Mouse (Mus musculus) E14TG2a.4 (cell line): ENCODE results near the gene Mpp4.

Source experiments
- CTCF ChIP-seq: conservative IDR thresholded peaks from 2 replicates; pipeline ENCODE4 v1.5.1; 2014; ENCODE audit warnings: low read length
- NANOG ChIP-seq: IDR thresholded peaks from 2 replicates; pipeline ENCODE4 v1.6.1; 2014; ENCODE audit warnings: borderline replicate concordance, low read length, mixed read lengths
- POU5F1 ChIP-seq: IDR thresholded peaks from 2 replicates; pipeline ENCODE4 v1.6.1; 2014; ENCODE audit warnings: low read length, borderline replicate concordance

DNA sequence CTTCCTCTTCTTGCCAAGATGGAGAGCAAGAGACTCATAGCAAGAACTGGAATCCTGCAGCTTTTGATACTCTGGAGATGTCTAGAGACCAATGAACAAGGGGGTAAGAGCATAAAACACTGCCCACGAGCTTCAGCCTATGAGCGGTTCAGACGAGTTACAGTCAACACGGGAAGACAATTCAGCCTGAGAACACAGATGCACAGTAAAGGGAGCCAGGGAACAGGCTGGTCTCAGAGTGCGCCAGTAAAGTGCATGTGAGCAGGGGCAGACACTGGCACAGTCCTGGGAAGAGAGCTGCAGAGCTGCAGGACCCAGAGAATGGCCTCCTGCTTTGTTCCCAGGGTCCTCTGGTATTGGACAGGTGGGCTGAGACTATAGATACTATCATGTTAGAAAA, 24.6 kb upstream of the Mpp4 start:
- no peak for TF ChIP-seq CTCF
- no peak for TF ChIP-seq NANOG
- no peak for TF ChIP-seq POU5F1
